Mouse (Mus musculus) right cerebral cortex, adult 2 months (tissue): Measurements from ENCODE around the gene Rassf6.

Experiments used
- DNase-seq, 2 experiments: peaks; one replicate each; pipeline ENCODE4 v3.0.0; 2021 to 2022; ENCODE audit warnings: low spot score in 2 of 2

Rassf6 gene

GRCm38 (mm10) chr5:90571216-90571615 lies 69.2 kb downstream of the Rassf6 start:
- no peak for DNase-seq

DNA sequence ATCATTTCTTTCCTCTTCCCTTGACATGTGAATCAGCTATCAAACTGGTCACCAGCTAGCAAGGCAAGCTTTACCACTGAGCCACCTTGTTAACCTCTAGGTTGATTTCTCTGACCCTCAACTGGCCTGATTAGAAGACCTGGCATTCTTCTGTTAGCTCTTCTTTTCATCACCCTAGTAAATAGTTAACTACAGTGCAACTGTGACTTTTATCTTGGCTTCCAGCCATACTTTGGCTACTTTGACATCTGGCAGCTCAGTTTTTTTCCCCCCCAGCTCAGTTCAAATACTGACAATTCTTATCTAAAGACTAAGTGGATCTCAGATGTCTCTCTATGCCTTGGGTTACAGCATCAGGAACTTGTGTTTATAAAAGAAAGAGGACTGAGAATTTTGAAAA lies 72.1 kb downstream of the Rassf6 start:
- DNase-seq, result no peak

DNA sequence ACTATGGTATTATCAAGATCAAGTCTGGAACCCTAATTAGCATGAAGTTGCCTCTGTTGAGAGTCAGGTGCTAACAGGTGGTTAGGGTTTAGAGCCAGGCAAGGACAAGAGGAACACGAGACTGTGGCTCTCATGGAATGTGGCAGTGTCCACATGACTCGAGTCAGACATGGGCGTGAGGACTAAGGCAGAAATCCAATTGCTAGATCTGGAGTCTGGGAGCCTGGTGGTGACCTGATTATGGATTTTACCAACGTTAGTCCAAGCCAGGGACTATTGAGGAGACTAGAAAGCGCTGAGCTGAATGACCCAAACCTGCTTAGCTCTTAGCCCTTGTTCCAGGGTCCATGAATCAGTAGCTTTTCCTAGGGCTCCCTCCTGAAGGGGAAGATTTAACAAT lies 72.7 kb downstream of the Rassf6 start:
- DNase-seq, result no peak

DNA sequence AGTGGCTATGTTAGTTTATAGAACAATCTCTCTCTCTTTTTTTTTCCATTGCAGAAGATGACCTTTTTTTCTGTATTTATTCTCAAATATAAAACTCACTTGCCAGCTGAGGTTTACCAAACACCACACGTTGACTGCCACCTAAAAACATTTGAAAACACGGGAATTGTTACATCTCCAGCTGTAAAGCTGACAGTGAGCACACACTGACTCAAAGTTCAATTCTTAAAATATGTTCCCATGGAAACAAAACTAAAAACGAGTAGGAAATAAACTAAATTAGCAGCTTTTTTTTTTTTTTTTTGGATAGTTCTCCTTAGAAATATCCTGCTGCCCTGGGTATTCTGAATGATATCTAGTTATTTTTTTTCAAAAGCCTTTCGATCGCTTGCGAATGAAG lies 75.3 kb downstream of the Rassf6 start:
- DNase-seq, result no peak

DNA sequence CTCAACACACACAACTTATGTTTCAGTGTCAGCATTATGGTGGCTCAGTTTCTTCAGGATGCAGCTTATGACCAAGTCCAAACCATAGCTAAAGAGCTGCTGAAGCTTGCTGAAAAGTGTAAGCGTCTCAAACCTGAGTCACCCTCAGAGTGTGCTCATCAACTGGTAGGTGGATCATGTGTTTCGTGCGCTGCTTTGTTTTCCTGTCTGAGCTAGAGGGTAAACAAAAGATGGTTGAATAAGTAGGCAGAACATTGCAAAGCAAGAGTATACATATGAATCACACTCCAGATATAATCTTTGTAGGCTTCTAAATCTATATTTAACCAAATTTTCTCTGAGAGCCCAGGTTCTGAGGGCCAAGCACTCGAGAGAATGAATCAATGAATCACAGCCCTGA lies 76.3 kb downstream of the Rassf6 start:
- DNase-seq, result peak; percentile 42 to 46

DNA sequence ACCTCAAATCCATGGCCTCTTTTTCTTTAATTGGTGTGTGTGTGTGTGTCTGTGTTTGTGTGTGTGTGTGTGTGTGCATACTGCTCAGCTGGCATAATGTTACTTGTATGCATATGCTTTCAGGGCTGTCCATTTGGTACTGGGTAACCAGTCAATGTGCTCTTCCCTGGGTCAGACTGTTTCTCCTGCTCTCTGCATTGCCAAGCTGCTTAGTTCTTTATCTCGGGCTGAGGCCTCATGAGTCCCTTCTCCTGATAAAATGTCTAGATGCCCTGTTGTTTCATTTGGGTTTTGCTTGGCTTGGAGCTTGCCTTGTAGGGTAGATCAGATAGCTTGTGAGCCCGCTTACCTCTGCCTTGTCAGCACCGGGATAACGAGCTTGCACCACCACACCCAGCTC lies 77.6 kb downstream of the Rassf6 start:
- no peak for DNase-seq

- peak; percentile 36 to 45 for DNase-seq
These were observed 78.7 kb downstream of the Rassf6 start for GRCm38 (mm10) chr5:90561721-90562275.

DNA sequence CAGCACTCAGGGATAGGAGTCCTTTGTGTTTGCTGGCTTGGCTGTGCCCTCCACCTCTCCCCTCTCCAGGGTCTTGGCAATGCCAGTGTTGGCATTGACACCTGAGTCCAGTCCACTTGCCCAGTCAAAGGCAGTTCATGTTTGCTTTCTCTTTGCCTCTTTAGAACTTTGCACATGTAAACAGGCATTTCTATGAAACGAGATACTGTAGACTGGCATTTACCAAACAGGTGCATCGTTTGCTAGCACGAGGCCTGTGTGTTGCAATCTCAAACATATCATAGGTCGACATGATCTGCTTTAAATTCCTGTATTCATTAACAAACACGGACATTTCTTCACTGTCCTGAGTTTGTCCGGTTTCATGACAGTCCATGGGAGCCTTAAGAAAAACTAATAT lies 79.7 kb downstream of the Rassf6 start, which contains the start of gene 5830473C10Rik:
Gene 5830473C10Rik, plus strand, starts transcription at position 365 of the 400 bp plus-strand sequence.
- no peak for DNase-seq

DNA sequence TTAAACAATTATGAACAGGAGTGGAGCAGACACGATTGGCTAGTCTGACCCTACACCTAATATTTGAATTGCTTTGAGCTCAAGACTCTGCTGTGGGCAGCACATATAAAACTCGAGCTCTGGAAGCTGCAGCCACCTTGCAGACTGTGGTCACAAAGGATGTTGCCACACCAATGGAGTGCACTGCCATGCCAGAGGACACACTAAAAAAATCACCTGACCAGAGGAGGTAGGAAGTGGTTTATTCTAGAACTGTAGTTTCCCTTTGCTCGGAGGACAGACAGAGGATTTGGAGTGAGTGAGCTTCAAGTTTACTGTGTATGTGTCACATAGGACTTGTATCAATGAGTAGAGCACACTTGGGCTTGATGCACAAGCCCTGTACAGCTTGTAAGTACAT lies 84.4 kb downstream of the Rassf6 start:
- DNase-seq, result no peak
